Mouse (Mus musculus): ENCODE data around the gene Map3k4.

DNA sequence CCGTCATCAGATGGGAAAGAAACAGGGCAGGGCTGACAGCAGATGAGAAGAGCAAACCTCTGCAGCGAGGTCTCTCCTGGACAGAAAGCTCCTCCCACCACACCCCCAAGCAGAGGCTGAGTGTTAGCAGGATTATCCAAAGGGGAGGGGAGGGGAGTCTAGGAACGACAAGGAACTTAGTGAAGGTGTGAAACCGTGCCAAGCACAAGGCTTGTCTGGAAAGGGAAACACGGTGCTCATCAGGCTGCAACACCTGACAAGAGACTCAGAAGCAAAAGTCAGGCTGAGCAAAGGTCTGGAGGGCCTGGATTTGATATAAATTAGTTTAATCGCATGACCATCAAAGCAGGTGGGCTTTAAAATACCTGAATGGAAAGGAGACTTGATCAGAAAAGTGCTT lies 60.1 kb downstream of the Map3k4 start:
- TF ChIP-seq CTCF (IDR thresholded peaks at IDR 0.05; ENCODE audit: low read depth, low read length): no peak
- no peak for TF ChIP-seq GATA1 (IDR thresholded peaks at IDR 0.05; ENCODE audit: borderline replicate concordance, low read length)
- TF ChIP-seq TAL1 (conservative IDR thresholded peaks at IDR 0.05; ENCODE audit: low read depth, low read length): no peak

All from G1E (cell line).